Mouse (Mus musculus) hindlimb bud, embryonic 11.5 days (tissue): ENCODE measurements at regions not wholly inside any gene's neighbourhood (a gene's known extent, or its start where the extent isn't known, plus 50 kb on each side); places are given as distances from the start of the nearest gene placed in this dataset.
"Not testable (repeated sequence)": the region's sequence is repeated elsewhere in the genome, so short reads cannot be mapped to it uniquely, and the experiment has no call there.

Experiments used
- DNase-seq: peaks from one replicate; pipeline ENCODE4 v3.0.0-alpha.2; 2012; ENCODE audit warnings: low read depth, low spot score; ENCODE audit errors: extremely low spot score

DNA sequence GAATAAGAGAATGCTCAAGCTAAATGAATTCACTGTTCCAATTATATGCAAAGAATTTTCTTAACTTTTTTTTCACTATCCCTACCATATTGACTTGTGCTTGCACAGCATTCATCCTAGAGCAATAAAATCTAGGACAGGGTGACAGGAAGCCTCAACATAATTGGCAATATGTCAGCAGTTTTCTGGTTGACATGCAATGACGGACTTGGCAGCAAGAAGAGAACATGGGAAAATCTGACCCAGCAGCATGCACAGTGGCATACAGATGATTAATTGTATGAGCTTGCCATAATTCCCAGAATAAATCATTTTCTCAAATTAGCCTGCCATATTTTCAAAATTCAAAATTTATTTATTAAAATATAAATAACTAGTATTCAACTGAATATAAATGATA lies 152.7 kb downstream of the Amy2a5 start:
- DNase-seq = no peak

DNA sequence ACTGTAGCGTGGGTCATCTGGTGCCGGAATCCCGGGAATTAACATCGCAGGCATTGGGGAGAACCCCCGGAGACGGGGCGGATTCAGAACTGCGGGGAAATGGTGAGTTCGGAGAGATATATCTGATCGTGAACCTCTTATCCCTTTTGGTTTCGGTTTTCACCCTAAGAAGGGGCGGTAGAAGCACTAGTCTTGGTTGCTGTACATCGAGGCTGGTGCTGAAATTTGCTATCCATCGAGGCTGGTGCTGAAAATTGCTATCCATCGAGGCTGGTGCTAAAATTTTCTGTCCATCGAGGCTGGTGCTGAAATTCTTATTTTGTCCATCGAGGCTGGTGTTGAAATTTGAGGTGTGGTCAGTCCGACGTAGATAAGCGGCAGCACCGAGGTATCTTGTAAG lies 167.8 kb downstream of the Amy2a5 start:
- DNase-seq = not testable (repeated sequence)

DNA sequence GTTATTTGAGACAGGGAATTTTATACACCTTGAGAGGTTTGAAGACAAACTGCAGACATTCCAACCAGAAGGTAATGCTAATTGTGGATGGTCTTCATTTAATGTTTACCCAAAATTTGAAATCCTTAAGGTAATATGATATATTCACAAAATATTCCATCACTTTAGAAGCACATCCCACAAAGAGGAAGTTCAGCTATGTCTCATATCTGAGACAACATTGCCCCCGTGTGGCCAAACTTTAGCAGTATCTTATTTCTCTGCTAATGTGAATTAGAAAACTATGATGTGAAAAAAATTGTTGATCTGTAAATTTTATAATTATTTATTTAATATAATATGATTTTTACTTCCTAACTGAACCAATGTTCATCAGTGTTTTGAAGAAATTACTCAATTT lies 177.9 kb downstream of the Amy2a5 start:
- peak; percentile 47 for DNase-seq
